Mouse (Mus musculus) G1E-ER4 (cell line): ENCODE measurements at regions not wholly inside any gene's neighbourhood (a gene's known extent, or its start where the extent isn't known, plus 50 kb on each side); places are given as distances from the start of the nearest gene placed in this dataset.

Source experiments
- GATA1 ChIP-seq: IDR thresholded peaks from one replicate; pipeline ENCODE4 v1.8.0; 2012; ENCODE audit warnings: low read length, inconsistent platforms

- no peak for TF ChIP-seq GATA1
Observed at GRCm38 (mm10) chr10:19297669-19298068, 58.7 kb upstream of the Olig3 start.

- no peak for TF ChIP-seq GATA1
Observed at GRCm38 (mm10) chr10:19295388-19296013, 60.8 kb upstream of the Olig3 start.

- no peak for TF ChIP-seq GATA1
Observed at GRCm38 (mm10) chr10:19291474-19291873, 64.9 kb upstream of the Olig3 start.

- TF ChIP-seq GATA1: no peak
Observed at GRCm38 (mm10) chr10:19282166-19282565, 74.2 kb upstream of the Olig3 start.

GRCm38 (mm10) chr10:19281021-19281420, 75.3 kb upstream of the Olig3 start:
- no peak for TF ChIP-seq GATA1

- TF ChIP-seq GATA1: no peak
Observed at GRCm38 (mm10) chr10:19278189-19278842, 78.0 kb upstream of the Olig3 start.

- TF ChIP-seq GATA1: no peak
Observed at GRCm38 (mm10) chr10:19277103-19277827, 79.1 kb upstream of the Olig3 start.

- TF ChIP-seq GATA1: no peak
Observed at GRCm38 (mm10) chr10:19274985-19275384, 81.3 kb upstream of the Olig3 start.

- no peak for TF ChIP-seq GATA1
Observed at GRCm38 (mm10) chr10:19269418-19269817, 86.9 kb upstream of the Olig3 start.

- TF ChIP-seq GATA1: no peak
Observed at GRCm38 (mm10) chr10:19268051-19268450, 88.3 kb upstream of the Olig3 start.

- TF ChIP-seq GATA1: no peak
Observed at GRCm38 (mm10) chr10:19240102-19240759, 116.1 kb upstream of the Olig3 start.

GRCm38 (mm10) chr10:19216240-19216639, 140.1 kb upstream of the Olig3 start:
- no peak for TF ChIP-seq GATA1

GRCm38 (mm10) chr10:19209751-19210150, 146.6 kb upstream of the Olig3 start:
- TF ChIP-seq GATA1: no peak

GRCm38 (mm10) chr10:19208101-19208722, 148.1 kb upstream of the Olig3 start:
- TF ChIP-seq GATA1: no peak

- TF ChIP-seq GATA1: no peak
Observed at GRCm38 (mm10) chr10:19207505-19207904, 148.8 kb upstream of the Olig3 start.

- TF ChIP-seq GATA1: no peak
Observed at GRCm38 (mm10) chr10:19200311-19200710, 156.0 kb upstream of the Olig3 start.
